Mouse (Mus musculus): Measurements from ENCODE around the gene Umad1. TPM values are rescaled to one million over a fixed set of nuclear protein-coding genes. Genes with fewer than 3 reads are reported as not detected.

Gene Umad1
- polyA plus RNA-seq, 1 experiment from 2014 or later, result 57.4 TPM

- no peak overlapping the region for H3K9ac ChIP-seq
- H3K36me3 ChIP-seq, result no peaks in the 10 kb centered on the region
- no peaks in the 10 kb centered on the region for H3K4me1 ChIP-seq (replicated peaks)
- H3K9me3 ChIP-seq, result no peaks in the 10 kb centered on the region
- ATAC-seq (ENCODE audit: low FRiP score, low read depth), result no peak
- no peak overlapping the region for H3K27ac ChIP-seq (replicated peaks)
- no peak overlapping the region for H3K4me2 ChIP-seq
- no peaks in the 10 kb centered on the region for H3K27me3 ChIP-seq
- WGBS, result 87% methylated on average over 3 of the region's 3 CpGs
- H3K4me3 ChIP-seq, result no peak overlapping the region
Observed at GRCm38 (mm10) chr6:8472125-8472524, 213.0 kb downstream of the Umad1 start.

GRCm38 (mm10) chr6:8472915-8473314, 213.8 kb downstream of the Umad1 start:
- 87% methylated on average over 5 of the region's 5 CpGs for WGBS
- Histone ChIP-seq H3K4me3 (no peak overlapping the region), H3K27me3 (no peaks in the 10 kb centered on the region), H3K36me3 (no peaks in the 10 kb centered on the region), H3K27ac (replicated peaks) (no peak overlapping the region), H3K9me3 (no peaks in the 10 kb centered on the region), H3K9ac (no peak overlapping the region), H3K4me1 (replicated peaks) (no peaks in the 10 kb centered on the region), H3K4me2 (no peak overlapping the region)
- no peak for ATAC-seq (ENCODE audit: low FRiP score, low read depth)

- Histone ChIP-seq H3K36me3 (no peaks in the 10 kb centered on the region), H3K4me1 (replicated peaks) (no peaks in the 10 kb centered on the region), H3K27me3 (no peaks in the 10 kb centered on the region), H3K4me2 (no peak overlapping the region), H3K9me3 (no peaks in the 10 kb centered on the region), H3K27ac (replicated peaks) (no peak overlapping the region), H3K4me3 (no peak overlapping the region), H3K9ac (no peak overlapping the region)
- WGBS, result 55% methylated on average over 5 of the region's 5 CpGs
- no peak for ATAC-seq (ENCODE audit: low FRiP score, low read depth)
Observed at GRCm38 (mm10) chr6:8473498-8473897, 214.4 kb downstream of the Umad1 start.

GRCm38 (mm10) chr6:8474316-8474715, 215.2 kb downstream of the Umad1 start:
- Histone ChIP-seq H3K36me3 (no peaks in the 10 kb centered on the region), H3K9ac (no peak overlapping the region), H3K27ac (replicated peaks) (no peak overlapping the region), H3K27me3 (no peaks in the 10 kb centered on the region), H3K4me2 (no peak overlapping the region), H3K9me3 (no peaks in the 10 kb centered on the region), H3K4me3 (no peak overlapping the region), H3K4me1 (replicated peaks) (no peaks in the 10 kb centered on the region)
- WGBS, result 83% methylated on average over 3 of the region's 3 CpGs
- no peak for ATAC-seq (ENCODE audit: low FRiP score, low read depth)

GRCm38 (mm10) chr6:8474820-8475219, 215.7 kb downstream of the Umad1 start:
- Histone ChIP-seq H3K9ac (no peak overlapping the region), H3K9me3 (no peaks in the 10 kb centered on the region), H3K27ac (replicated peaks) (no peak overlapping the region), H3K4me2 (no peak overlapping the region), H3K36me3 (no peaks in the 10 kb centered on the region), H3K27me3 (no peaks in the 10 kb centered on the region), H3K4me3 (no peak overlapping the region), H3K4me1 (replicated peaks) (no peaks in the 10 kb centered on the region)
- WGBS, result 91% methylated on average over 4 of the region's 4 CpGs
- ATAC-seq (ENCODE audit: low FRiP score, low read depth), result no peak

- H3K9me3 ChIP-seq, result no peaks in the 10 kb centered on the region
- H3K4me3 ChIP-seq, result no peak overlapping the region
- ATAC-seq (ENCODE audit: low FRiP score, low read depth), result no peak
- H3K27me3 ChIP-seq, result no peaks in the 10 kb centered on the region
- H3K27ac ChIP-seq (replicated peaks), result no peak overlapping the region
- 30% methylated on average over 1 of the region's 1 CpGs for WGBS
- no peak overlapping the region for H3K9ac ChIP-seq
- H3K4me1 ChIP-seq (replicated peaks), result no peaks in the 10 kb centered on the region
- no peak overlapping the region for H3K4me2 ChIP-seq
- no peaks in the 10 kb centered on the region for H3K36me3 ChIP-seq
Observed at GRCm38 (mm10) chr6:8479176-8479575, 220.1 kb downstream of the Umad1 start.

GRCm38 (mm10) chr6:8484437-8485275, 225.6 kb downstream of the Umad1 start:
- Histone ChIP-seq H3K4me2 (no peak overlapping the region), H3K4me1 (replicated peaks) (peaks cover 8% of the 10 kb centered on the region; the same call in 1 of the 2 replicates), H3K9me3 (no peaks in the 10 kb centered on the region), H3K9ac (no peak overlapping the region), H3K4me3 (no peak overlapping the region), H3K27me3 (no peaks in the 10 kb centered on the region), H3K27ac (replicated peaks) (no peak overlapping the region), H3K36me3 (no peaks in the 10 kb centered on the region)
- 94% methylated on average over 17 of the region's 17 CpGs for WGBS
- no peak for ATAC-seq (ENCODE audit: low FRiP score, low read depth)

GRCm38 (mm10) chr6:8485414-8486175, 226.5 kb downstream of the Umad1 start:
- H3K36me3 ChIP-seq, result no peaks in the 10 kb centered on the region
- H3K9me3 ChIP-seq, result no peaks in the 10 kb centered on the region
- H3K4me1 ChIP-seq (replicated peaks), result peaks cover 8% of the 10 kb centered on the region; the same call in 1 of the 2 replicates
- no peak for ATAC-seq (ENCODE audit: low FRiP score, low read depth)
- no peak overlapping the region for H3K27ac ChIP-seq (replicated peaks)
- no peak overlapping the region for H3K4me2 ChIP-seq
- H3K4me3 ChIP-seq, result no peak overlapping the region
- H3K9ac ChIP-seq, result no peak overlapping the region
- no peaks in the 10 kb centered on the region for H3K27me3 ChIP-seq
- whole genome bisulfite sequencing, result 87% methylated on average over 16 of the region's 16 CpGs

- H3K27me3 ChIP-seq, result no peaks in the 10 kb centered on the region
- H3K9me3 ChIP-seq, result no peaks in the 10 kb centered on the region
- H3K36me3 ChIP-seq, result no peaks in the 10 kb centered on the region
- no peak overlapping the region for H3K4me3 ChIP-seq
- peak overlapping the region; percentile 17; the same call in 1 of the 2 replicates for H3K4me2 ChIP-seq
- no peak overlapping the region for H3K9ac ChIP-seq
- 80% methylated on average over 17 of the region's 17 CpGs for WGBS
- no peak overlapping the region for H3K27ac ChIP-seq (replicated peaks)
- peaks cover 8% of the 10 kb centered on the region; the same call in 1 of the 2 replicates for H3K4me1 ChIP-seq (replicated peaks)
- peak; percentile 48; the same call in 1 of the 2 replicates for ATAC-seq (ENCODE audit: low FRiP score, low read depth)
Observed at GRCm38 (mm10) chr6:8486391-8487043, 227.4 kb downstream of the Umad1 start.

- Histone ChIP-seq H3K9me3 (no peaks in the 10 kb centered on the region), H3K9ac (no peak overlapping the region), H3K4me1 (replicated peaks) (peaks cover 8% of the 10 kb centered on the region; the same call in 1 of the 2 replicates), H3K36me3 (no peaks in the 10 kb centered on the region), H3K27me3 (no peaks in the 10 kb centered on the region), H3K4me2 (peak overlapping the region; percentile 17; the same call in 1 of the 2 replicates), H3K27ac (replicated peaks) (no peak overlapping the region), H3K4me3 (no peak overlapping the region)
- no peak for ATAC-seq (ENCODE audit: low FRiP score, low read depth)
- 61% methylated on average over 20 of the region's 20 CpGs for WGBS
Observed at GRCm38 (mm10) chr6:8487044-8487853, 228.2 kb downstream of the Umad1 start.

- Histone ChIP-seq H3K9me3 (no peaks in the 10 kb centered on the region), H3K27ac (replicated peaks) (no peak overlapping the region), H3K36me3 (no peaks in the 10 kb centered on the region), H3K4me2 (no peak overlapping the region), H3K9ac (no peak overlapping the region), H3K4me3 (no peak overlapping the region), H3K4me1 (replicated peaks) (peaks cover 8% of the 10 kb centered on the region; the same call in 1 of the 2 replicates), H3K27me3 (no peaks in the 10 kb centered on the region)
- WGBS, result 74% methylated on average over 5 of the region's 5 CpGs
- no peak for ATAC-seq (ENCODE audit: low FRiP score, low read depth)
Observed at GRCm38 (mm10) chr6:8488249-8488648, 229.2 kb downstream of the Umad1 start.
